Mouse (Mus musculus): Measurements from ENCODE around the gene Uba7.

GRCm38 (mm10) chr9:107986376-107986775, 11.1 kb downstream of the Uba7 start:
- TF ChIP-seq USF1 (IDR thresholded peaks at IDR 0.05; ENCODE audit: low read depth) (no peak), MYOD1 (IDR thresholded peaks at IDR 0.05; ENCODE audit: control insufficient read depth, insufficient read length, low read depth) (no peak)
